Mouse (Mus musculus): ENCODE results near the gene Mllt10.

The Mllt10 gene

DNA sequence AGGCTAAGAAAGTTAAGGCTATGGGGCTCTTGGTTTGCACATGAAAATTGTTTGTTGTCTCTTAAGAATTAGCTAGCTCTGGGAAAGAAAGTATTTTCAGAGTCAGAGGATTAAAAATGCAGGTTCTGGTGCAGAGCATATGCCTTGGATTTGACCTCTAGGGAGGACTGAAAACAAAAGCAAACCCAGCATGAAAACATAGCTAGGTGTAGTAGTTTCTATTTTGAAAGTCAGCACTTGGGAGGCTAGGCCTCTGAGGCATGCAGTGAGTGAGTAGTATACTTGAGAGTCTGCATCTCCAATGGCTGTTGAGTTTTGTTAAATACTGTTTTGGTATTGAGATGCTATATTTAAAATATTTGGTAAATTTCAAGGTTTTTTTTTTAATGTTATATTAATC, 39.3 kb downstream of the Mllt10 start:
- DNase-seq, result no peak

DNA sequence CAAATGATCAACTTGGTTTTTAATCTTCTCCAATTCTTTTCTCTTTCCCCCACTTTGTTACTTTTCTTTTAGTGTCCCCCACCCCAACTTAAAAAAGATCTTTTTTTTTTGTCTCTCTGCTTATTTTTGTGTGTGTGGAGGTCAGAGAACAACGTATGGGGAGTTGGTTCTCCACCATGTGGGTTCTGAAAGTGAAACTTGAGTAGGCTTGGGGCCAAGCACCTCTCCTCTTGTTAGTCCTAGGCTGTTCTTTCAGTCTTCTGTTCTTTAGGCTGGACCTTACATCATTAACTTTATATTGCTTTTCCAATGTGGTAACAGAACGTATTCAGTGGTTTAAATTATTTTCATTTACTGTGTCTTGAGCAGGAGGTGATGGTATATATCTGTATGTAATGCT, 40.8 kb downstream of the Mllt10 start:
- DNase-seq, result no peak

DNA sequence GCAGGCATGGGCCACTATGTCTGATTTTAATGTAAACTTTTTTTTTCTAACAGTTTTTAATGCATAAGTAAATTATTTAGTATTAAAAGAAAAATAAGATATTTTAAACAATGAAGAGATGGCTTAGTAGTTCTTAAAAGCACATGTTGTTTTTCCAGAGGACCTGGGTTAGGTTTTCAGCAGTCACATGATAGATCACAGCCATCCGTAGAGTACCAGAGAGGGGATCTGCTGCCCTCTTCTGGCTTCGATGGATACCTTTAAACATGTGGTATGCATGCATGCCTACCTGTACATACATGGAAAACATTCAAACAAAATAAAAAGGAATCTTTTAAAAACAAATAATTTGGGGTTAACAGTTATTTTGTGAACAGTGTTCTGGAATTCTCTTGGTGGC, 45.9 kb downstream of the Mllt10 start:
- DNase-seq, result no peak

DNA sequence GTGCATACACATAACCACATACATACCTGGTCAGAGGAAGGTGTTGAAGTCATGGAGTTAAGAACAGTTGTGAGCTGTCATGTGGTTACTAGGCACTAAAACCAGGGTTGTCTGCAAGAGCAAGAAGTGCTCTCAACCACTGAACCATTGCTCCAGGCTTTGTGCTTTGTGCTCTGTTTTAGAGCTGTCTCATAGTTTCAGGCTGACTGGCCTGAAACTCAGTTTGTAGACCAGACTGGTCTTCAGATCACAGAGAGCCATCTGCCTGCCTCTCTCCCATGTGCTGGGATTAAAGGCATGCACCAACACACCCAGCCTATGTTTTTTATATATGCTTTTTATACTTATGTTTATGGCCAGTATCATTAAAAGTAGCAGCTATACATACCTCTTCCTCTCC, 52.5 kb downstream of the Mllt10 start:
- no peak for DNase-seq

DNA sequence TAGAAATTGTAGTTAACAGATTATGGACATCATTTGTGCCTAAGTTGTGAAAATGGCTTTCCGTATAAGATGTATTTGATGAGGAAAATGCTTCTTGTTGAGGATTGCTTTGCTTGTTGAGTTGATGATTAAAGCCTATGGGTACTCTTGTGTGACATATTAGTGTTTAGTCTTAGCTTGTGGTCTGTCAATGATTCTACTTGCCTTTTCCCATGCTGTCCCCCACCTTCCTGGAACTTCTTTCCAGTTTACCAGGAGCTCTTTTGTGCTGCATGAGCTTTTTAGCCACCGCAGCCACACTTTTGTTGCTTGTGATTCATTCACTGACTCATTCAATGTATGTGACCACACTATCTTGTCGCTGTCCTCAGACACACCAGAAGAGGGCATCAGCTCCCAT, 53.2 kb downstream of the Mllt10 start:
- DNase-seq, result peak; percentile 48

DNA sequence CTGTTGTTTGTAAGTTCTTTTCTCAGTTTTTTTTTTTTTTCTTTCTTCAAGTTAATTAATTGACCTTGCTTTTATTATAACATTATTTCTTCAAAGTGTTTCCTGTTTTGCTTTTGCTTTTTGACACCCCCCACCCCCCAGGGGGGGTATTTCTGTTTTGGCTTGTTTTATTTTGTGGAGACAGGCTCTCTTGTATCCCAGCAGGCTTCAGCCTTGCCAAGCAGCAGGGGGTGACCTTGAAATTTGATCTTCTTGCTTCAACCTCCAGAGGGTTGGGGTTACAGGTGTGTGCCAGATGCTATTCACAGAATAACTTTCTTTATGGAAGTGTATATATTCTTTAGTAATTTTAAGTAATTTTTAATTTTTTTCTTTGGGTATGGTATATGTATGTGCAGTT, 56.4 kb downstream of the Mllt10 start:
- peak; percentile 48 for DNase-seq

DNA sequence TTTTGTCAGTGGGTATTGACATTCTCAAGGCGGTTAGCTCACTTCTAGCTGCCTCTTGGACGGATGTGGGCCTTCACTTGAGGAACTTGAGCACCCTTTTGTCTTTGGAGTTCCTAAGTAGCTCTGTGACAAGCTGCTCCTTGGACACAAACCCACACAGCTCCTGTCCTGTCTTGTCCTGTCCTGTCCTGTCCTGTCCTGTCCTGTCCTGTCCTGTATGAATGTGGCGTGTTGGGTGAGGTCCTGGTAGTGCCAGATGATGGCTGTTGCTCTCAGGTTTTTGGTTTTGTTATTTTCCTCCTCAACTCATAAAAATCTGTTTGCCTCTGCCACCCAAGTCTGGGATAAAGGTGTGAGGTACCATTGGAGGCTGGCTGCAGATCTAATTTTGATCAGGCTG, 61.4 kb downstream of the Mllt10 start:
- DNase-seq, result no peak

DNA sequence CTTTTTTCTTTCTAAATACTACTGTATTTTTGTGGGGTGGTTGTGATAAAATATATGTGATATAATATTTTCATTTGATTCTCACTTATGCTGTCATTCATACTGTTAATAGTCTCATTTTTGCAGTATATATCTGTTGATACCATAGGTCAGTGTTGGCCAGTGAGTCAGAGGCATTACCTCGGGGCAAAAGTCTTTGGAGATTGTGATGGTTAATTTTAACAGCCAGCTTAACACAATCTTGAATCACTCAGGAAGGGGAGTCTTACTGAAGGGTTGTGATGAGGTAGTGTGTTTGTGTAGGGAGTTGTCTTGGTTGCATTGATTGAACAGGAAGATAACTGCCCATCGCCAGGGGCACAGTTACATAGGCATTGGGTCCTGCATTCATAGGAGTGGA, 83.1 kb downstream of the Mllt10 start:
- no peak for DNase-seq

DNA sequence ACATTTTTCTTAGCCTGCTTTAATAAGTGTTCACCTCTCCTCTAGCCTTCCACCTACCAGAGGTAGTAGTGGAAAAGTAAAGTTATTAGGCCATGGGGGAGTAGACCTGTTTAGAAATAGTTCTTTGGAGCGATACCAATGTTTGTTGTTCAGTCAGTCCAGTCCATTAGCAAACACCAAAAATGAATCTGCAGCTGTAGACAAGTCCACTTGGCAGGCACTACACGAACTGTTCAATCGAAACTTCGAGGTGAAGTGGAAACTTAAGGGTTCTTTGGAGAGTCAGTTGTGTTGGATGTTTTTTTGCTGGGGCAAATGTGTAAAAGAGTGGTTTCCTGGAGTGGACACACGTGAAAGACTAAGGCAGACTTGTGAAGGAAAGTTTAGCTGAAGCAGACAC, 84.6 kb downstream of the Mllt10 start:
- DNase-seq, result no peak

DNA sequence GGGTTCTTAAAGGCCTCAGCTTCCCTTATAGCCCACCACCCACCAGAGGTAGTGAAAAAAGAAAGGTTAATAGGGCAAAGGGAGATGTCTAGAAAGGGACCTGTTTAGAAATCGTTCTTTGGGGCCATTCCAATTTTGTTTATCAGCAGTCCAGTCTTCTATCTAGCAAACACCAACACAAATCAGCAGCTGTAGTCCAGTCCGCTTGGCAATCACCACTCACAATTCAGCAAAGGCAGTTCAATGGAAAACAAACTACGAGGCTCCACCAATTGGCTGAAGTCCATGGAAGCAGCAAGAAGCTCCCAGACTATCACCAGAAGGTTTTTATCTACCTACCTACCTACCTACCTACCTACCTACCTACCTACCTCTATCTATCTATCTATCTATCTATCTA, 101.1 kb downstream of the Mllt10 start:
- no peak for DNase-seq

DNA sequence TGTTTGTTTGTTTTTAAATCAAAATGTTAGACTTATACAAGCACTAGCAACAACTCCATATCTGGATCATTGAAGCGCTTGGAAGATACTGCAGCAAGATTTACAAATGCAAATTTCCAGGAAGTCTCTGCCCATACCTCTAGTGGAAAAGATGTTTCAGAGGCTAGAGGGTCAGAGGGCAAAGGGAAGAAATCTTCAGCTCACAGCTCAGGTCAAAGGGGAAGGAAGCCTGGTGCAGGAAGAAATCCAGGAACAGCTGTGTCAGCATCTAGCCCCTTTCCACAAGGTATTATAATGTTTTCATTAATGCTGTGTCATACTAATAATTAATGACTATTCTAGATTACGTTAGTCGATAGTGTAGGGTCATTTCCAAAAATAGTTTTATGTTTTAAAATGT, 104.4 kb downstream of the Mllt10 start:
- DNase-seq, result no peak

DNA sequence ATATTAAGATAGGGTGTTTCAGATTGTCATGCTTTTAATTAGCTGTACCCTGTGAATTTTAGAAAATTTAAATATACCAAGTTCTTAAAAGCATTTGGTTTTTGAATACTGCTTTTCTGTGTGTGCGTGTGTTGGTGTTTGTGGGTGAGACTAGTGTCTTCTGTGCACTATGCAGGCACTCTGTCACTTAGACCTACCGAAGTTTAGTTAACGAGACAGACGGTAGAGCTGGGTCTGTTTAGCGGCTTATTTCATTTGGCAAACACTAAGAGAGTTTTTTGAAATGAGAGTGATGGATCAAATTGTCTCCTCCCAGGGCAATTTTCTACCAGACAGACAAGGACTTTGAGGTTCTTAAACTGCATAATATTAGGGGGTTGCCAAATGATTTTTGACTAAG, 106.0 kb downstream of the Mllt10 start:
- DNase-seq, result no peak

DNA sequence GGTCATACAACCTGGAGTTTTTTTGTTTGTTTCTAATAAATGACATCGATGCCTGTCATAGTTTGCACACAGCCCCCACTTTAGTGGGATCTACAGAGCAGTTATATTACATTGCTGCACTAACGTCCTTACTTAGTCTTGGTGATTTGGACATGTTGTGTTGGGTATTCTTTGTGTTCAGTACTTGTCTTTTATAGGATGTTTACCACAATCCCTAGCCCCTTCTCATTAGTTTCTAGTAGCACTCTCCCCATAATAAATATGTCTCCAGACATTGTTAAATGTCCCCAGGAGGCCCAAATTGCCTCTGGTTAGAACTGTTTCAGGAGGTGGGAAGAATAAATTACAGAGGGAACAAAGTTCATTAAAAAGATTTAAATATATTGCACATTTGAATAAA, 110.5 kb downstream of the Mllt10 start:
- no peak for DNase-seq

DNA sequence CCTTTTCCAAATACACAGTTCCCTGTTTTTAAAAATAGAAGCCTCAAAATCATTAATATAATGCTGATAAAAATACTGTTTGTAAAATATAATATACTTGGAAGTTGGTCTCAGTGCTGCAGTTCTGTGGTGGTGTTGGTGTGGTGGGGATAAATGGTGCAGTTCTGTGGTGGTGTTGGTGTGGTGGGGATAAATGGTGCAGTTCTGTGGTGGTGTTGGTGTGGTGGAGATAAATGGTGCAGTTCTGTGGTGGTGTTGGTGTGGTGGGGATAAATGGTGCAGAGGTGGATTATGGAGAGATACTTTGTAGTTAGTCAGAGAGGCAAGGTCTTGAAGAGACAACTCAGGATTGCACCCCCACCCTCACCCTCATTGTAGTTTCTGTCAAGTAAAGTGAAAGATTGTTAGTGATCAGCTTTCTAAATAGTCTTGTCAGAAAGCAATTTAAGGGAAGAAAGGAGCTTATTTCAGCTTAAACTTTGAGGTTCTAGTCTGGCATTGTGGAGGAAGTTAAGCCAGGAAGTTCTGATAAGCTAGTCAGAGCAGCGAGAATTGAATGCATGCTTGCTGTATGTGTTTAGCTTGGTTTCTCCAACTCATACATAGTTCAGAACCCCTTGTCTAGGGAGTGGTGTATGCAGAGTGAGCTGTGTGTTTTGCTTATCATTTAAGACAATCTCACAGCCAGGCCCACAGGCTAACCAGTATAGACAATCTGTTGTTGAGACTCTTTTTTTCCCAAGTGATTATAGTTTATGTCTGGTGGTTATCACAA, 114.3 kb downstream of the Mllt10 start:
- DNase-seq, result no peak

DNA sequence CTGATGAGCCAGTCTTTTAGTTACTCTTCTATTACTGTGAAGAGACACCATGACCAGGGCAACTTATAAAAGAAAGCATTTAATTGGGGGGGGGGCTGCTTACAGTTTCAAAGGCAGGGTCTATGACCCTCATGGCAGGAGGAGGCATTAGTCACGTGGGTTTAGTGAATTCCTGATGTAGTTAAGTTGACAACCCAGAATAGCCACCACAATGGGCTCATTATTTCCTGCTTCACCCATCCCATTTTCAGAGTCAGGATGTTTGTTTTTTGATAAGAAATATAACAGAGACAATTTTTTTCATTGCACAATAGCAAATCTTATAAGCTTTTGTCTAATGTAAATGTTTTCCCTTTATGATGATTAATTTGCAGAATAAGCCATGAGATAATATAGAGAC, 120.2 kb downstream of the Mllt10 start:
- DNase-seq, result no peak

DNA sequence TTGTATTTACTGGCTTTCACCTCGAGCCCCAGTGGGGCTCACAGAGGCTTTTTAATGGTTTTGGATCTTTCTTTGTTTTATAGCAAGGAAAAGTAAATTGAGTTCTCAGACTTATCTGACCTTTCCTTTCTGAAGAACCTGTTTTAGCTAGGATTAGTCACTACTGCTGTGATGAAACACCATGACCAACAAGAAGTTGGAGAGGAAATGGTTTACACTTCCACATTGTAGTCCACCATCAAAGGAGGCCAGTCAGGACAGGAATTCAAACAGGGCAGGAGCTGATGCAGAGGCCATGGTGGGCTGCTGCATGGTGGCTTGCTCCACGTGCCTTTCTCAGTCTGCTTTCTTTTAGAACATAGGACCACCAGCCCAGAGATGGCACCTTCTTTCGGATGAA, 121.2 kb downstream of the Mllt10 start:
- no peak for DNase-seq

DNA sequence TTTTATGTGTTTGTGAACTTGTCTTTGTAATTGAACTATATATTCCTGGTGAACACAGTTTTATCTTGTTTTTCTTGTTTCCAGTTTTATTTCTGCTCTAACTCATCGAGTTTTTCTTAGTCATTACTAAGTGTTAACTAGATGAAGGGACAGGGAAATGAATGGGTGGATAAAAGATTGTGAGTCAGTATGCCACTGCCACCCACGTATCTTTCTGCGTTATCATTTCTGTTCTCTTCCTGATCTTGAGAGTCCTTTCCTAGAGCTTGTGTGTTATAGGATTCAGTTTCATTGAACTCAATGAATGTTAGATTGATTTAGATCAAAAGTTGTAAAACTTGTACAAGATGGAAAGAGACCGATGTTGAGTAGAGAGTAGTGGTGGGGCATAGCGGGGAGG, 125.3 kb downstream of the Mllt10 start:
- no peak for DNase-seq

DNA sequence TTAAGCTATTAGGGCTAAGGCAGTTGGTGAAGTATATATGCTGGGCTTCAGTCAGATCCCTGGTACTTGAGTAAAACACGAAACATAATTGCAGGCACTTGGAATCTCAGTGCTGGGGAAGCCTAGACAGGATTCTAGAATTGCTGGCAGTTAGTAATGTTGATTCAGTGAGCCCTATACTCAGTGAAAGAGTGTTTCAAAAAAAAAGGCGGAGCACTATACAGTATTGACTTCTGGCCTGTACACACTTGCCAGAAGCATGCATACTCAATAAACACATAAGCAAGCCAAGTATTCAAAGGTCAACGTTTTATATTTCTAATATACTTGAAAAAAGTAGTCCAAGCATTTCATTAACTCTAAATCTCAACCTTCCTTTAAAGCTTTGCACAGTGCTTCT, 126.6 kb downstream of the Mllt10 start:
- DNase-seq, result no peak

DNA sequence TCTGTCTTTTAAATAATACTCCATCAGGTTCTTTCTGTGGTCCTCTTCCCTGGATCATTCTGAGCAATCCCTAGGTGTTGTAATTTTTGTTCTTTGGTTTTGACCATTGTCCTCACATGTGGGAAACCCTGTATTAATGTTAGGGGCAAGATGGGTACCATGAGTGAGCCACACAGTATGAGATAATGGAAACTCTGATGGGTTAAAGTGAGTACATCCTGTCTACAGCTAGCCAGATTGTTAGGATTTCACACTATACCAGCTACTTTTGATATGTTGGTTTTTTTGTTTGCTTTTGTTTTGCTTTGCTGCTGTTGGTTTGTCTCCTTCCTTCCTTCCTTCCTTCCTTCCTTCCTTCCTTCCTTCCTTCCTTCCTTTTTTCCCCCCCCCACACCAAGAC, 128.0 kb downstream of the Mllt10 start:
- DNase-seq, result no peak

DNA sequence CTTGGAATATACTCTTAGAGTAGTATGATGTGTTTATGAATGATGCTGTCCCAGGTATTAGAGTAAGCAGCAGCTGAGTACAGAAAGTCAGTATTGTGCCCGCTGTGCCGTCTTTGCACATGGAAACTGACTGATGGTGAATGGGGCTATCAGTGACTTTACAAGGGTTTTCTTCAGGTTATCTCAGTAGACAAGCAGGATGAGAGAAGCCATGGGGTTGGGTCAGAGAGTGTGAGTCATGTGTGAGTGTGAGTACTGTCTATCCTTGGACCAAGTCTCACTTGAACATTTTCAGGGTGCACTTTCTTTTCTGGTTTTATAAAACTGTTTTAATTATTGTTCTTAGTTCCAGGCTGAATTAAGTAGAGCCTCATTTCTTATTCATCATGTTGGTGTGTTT, 133.3 kb downstream of the Mllt10 start:
- DNase-seq, result no peak

DNA sequence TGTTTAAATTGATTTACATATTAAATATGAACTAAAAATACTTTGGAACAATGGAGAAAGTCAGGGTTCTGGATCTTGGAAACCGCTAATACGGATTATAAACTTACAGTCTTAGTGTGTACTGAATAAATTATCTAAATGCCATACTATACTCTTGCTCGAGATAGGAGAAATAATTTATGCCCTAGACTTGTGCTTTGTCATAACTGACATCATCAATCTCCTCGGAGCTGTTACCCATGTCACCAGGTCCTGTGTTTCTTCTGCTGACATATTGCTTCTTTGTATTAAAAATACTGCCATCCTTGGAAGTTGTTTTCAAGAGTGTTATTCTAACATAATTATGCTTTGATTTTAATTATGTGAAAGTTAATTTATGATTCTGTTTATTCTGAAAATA, 140.2 kb downstream of the Mllt10 start:
- DNase-seq, result no peak

DNA sequence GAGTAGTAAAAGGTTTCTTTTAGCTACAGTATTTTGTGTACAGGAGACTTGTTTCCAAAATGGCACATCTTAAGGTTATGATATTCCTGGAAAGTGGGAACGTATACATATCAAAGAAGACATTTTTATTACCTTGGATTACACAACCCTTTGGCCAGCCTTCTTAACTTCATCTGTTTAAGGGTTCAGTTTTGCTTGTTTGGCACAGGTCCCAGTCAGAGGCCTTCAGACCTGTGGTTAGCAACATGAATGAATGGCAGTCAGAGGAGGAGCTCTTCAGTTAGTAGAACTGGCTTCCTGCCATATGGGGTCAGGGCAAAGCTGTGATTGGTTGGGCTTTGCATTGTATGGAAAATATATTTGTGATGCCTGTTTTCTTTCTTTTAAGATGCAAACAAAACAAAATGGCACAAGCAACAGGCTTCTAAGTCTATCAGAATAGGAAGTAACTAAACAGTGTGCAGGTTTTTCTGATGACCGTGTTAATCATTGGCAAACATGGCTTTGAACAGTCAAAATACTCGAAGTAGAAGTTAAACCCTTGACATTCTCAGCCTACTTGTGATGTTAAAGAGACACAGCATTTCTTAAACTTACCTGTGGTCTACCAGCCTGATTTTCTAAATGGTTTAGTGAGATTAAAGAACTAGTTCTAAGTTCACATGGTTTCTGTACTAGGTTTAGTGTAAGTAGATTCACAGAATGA, 140.8 kb downstream of the Mllt10 start:
- DNase-seq, result peak; percentile 77

DNA sequence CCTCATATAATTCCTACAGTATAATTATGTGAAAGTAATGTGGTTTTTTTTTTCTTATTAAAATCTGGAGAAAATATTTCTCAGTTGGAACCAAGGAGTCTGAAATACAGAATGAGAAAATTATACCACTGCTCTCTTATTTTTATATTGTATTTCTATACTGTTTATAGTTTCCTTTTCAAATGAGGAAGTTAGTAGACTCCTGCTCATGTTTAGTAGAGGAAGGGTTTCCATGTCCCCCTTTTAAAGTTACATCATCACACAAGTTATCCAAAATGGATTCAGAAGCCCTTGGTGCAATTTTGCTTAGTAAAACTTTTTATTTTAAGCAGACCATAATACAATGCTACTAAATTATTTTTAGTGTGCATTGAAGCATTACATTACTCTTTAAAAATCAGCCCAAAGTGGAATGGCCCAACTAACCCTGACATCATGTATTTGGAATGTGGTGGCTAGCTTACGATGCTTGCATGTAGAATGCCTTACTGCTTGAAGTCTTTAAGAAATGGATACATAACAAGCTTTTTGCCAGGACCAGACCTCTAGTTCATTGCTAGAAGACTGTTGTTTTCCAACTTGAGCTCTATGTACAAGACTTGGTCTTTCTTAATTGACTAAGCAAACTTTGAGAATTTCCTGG, 146.9 kb downstream of the Mllt10 start:
- DNase-seq, result no peak

DNA sequence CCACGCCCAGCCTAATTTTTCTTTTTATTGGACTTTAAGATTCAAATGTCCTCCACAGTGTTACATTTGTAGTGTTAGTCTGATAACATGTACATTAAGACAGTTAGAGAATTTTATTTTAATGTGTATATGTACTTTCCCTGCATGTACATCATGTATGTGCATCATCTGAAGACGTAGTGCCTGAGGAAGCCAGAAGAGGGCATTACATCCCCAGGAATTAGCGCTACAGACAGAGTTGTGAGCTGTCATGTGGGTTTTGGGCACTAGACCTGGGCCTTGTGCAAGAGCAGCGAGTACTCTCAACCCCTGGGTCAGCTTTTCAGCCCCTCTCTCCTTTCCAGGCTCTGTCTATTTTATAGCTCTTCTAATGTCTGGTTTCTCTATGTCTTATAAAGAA, 147.9 kb downstream of the Mllt10 start:
- no peak for DNase-seq
